9 mouse cellular contexts compared by ENCODE assay signal in genomic region chr12:112743168-112743975, GRCm38 (mm10). TPM values are rescaled to one million over a fixed set of nuclear protein-coding genes. Genes with fewer than 3 reads are reported as not detected.
A peak's percentile ranks its signal among the peaks of the same experiment; 100 is the strongest.
DNase-seq lines count a peak whose midpoint lies in the region; ATAC-seq and TF ChIP-seq lines count a peak whose summit lies in the region.
"Had no signal": no experiment of that assay in that cellular context is flagged by ENCODE, and none has a peak within 500 bp of the region (broad histone marks: within the 10 kb centered on the region; RNA-seq: fewer than 3 reads in every experiment).

No protein-coding gene starts in this region.

- H3K9me3 ChIP-seq in E14TG2a.4 (ENCODE audit: low read length), result no peaks in the 10 kb centered on the region
- H3K9me3 ChIP-seq in forebrain, embryonic 13.5 days (replicated peaks), result no peaks in the 10 kb centered on the region

- peaks cover 61% of the 10 kb centered on the region for H3K4me1 ChIP-seq in E14TG2a.4 (replicated peaks; ENCODE audit: low read depth, low read length)
- H3K4me1 ChIP-seq in forebrain, embryonic 13.5 days, result peaks cover 23% of the 10 kb centered on the region
- peaks cover 17% of the 10 kb centered on the region for H3K4me1 ChIP-seq in thymus, adult 2 months (replicated peaks; ENCODE audit: control insufficient read depth, insufficient read depth, low read length)

- H3K27me3 ChIP-seq in E14TG2a.4 (ENCODE audit: insufficient read depth, low read length), result no peaks in the 10 kb centered on the region
- no peaks in the 10 kb centered on the region for H3K27me3 ChIP-seq in forebrain, embryonic 13.5 days
- H3K27me3 ChIP-seq in thymus, adult 2 months (ENCODE audit: control insufficient read depth, insufficient read depth, low read length), result no peaks in the 10 kb centered on the region

- peak; percentile 84 for TF ChIP-seq CTCF in E14TG2a.4 (conservative IDR thresholded peaks at IDR 0.05; ENCODE audit: low read length)
- peak; percentile 89; the same call in 1 of the 2 replicates for TF ChIP-seq CTCF in thymus, adult 2 months (IDR thresholded peaks at IDR 0.05; ENCODE audit: borderline replicate concordance, control insufficient read depth, extremely low read depth, insufficient read depth, low read length, poor library complexity)

- WGBS in forebrain, embryonic 13.5 days, result 59% methylated on average over 25 of the region's 25 CpGs
- 42% methylated on average over 25 of the region's 25 CpGs for WGBS in thymus, adult 2 months

- no peak for TF ChIP-seq POLR2A in thymus, adult 2 months (IDR thresholded peaks at IDR 0.05; ENCODE audit: control insufficient read depth, extremely low read depth, insufficient read depth, low read length, poor library complexity)

- H3K4me2 ChIP-seq in forebrain, embryonic 13.5 days, result no peak overlapping the region

- peak; percentile 65 for DNase-seq in c-Kit-positive CD71-negative TER-119-negative erythroid progenitor cells, embryonic 14.5 days (ENCODE audit: low read depth)
- DNase-seq in heart, postnatal 10 days, result peak; percentile 92
- DNase-seq in layer of hippocampus, adult 11-12 months (ENCODE audit: low spot score), result peak; percentile 89
- DNase-seq in lung, adult 18-20 months, result peak; percentile 72 to 77
- peak; percentile 86 for DNase-seq in thymus, adult 2 months

- intact Hi-C loops in heart, postnatal 10 days (cut with DNase I), result loop anchor here (2.0 kb wide), 1 partner anchor 51 kb away; no protein-coding TSS in a partner anchor

- H3K36me3 ChIP-seq in E14TG2a.4 (ENCODE audit: insufficient read depth, low read length), result peaks cover 62% of the 10 kb centered on the region
- peaks cover 50% of the 10 kb centered on the region for H3K36me3 ChIP-seq in forebrain, embryonic 13.5 days (ENCODE audit: poor library complexity, severe bottlenecking)
- H3K36me3 ChIP-seq in thymus, adult 2 months (ENCODE audit: control insufficient read depth, insufficient read depth, low read length), result no peaks in the 10 kb centered on the region

- peak overlapping the region; percentile 48; the same call in 1 of the 2 replicates for H3K27ac ChIP-seq in forebrain, embryonic 13.5 days
- no peak overlapping the region for H3K27ac ChIP-seq in thymus, adult 2 months (ENCODE audit: control insufficient read depth, insufficient read depth, low read length)
- H3K27ac ChIP-seq: macrophage had no signal

- ATAC-seq in forebrain, embryonic 13.5 days, result peak; percentile 77
- peak; percentile 64 for ATAC-seq in neutrophil, adult 5-6 weeks (ENCODE audit: extremely low read depth, insufficient number of reproducible peaks, low FRiP score, poor library complexity, severe bottlenecking)

- H3K9ac ChIP-seq in forebrain, embryonic 13.5 days, result 0 out of 2 replicates have a peak overlapping the region, but pooled peaks have one; percentile 34

- peak overlapping the region; percentile 37 for H3K4me3 ChIP-seq in E14TG2a.4 (replicated peaks; ENCODE audit: low read length)
- H3K4me3 ChIP-seq in forebrain, embryonic 13.5 days, result no peak overlapping the region
- H3K4me3 ChIP-seq in thymus, adult 2 months (ENCODE audit: control insufficient read depth, insufficient read depth, low read length), result no peak overlapping the region

RNA-seq across cellular contexts. Expression of gene Pld4, which starts 17.1 kb away (rescaled TPM):
- 2.9 and 3.8 TPM in 2 replicates for polyA plus RNA-seq in forebrain, embryonic 13.5 days (2015; fragmentation: Nextera tagmentation; extraction: Ambion mirVana)
- 1 to 10 TPM; 5.7 to 5.8 TPM for total RNA-seq in heart, postnatal 10 days (2021)
- 98.0 and 114 TPM in 2 replicates for total RNA-seq in neutrophil, adult 5-6 weeks (2017)
- polyA plus RNA-seq in thymus, adult 2 months (2012; rRNA removed), result 82.3 and 99.8 TPM in 2 replicates

RNA-seq across cellular contexts. Expression of gene Cep170b, which starts 23.1 kb away (rescaled TPM):
- 11.0 and 13.1 TPM in 2 replicates for polyA plus RNA-seq in forebrain, embryonic 13.5 days (2015; fragmentation: Nextera tagmentation; extraction: Ambion mirVana)
- total RNA-seq in heart, postnatal 10 days (2021), result 10 to 100 TPM; 11.3 to 11.9 TPM
- 4.8 and 5.7 TPM in 2 replicates for total RNA-seq in neutrophil, adult 5-6 weeks (2017)
- 21.1 and 22.8 TPM in 2 replicates for polyA plus RNA-seq in thymus, adult 2 months (2012; rRNA removed)

RNA-seq across cellular contexts. Expression of gene Ahnak2, which starts 59.1 kb away (rescaled TPM):
- polyA plus RNA-seq in forebrain, embryonic 13.5 days (2015; fragmentation: Nextera tagmentation; extraction: Ambion mirVana), result 0.25 and 0.35 TPM in 2 replicates
- 10 to 100 TPM; 13.6 to 17.4 TPM for total RNA-seq in heart, postnatal 10 days (2021)
- not detected in 2 replicates for total RNA-seq in neutrophil, adult 5-6 weeks (2017)
- 3.3 and 4.0 TPM in 2 replicates for polyA plus RNA-seq in thymus, adult 2 months (2012; rRNA removed)

Comparison
In these comparisons a context has a peak if more than half of its experiments do, and no peak if none do; other contexts are left out.
1. RNA of gene Pld4, which starts 17.1 kb away (total RNA-seq): 98.0 to 114 TPM in neutrophil, adult 5-6 weeks; 5.7 to 5.8 TPM in heart, postnatal 10 days; every median in the first group is over 10 times any median in the second.
2. RNA of gene Ahnak2, which starts 59.1 kb away (total RNA-seq): 13.6 to 17.4 TPM in heart, postnatal 10 days; not detected in neutrophil, adult 5-6 weeks; every median in the first group is over 10 times any median in the second.
3. Peak in every context shown above with its lines, with median percentiles within 50 percentile points of each other: DNase-seq.